Mouse (Mus musculus) liver, embryonic 14.5 days (tissue): Measurements from ENCODE around the gene Olfr553. TPM values are rescaled to one million over a fixed set of nuclear protein-coding genes. Genes with fewer than 3 reads are reported as not detected.

Source experiments
- ATAC-seq: fragments of 200-750 bp; cut with Nextera tagmentation; 2 replicates; pipeline ENCODE4 v1.8.0; 2017; ENCODE audit warnings: moderate number of reproducible peaks, mild to moderate bottlenecking, moderate library complexity; ENCODE audit not compliant: insufficient read depth
- DNase-seq, 3 experiments: peaks; one replicate each; pipeline ENCODE4 v3.0.0-alpha.2; 2012 to 2013; ENCODE audit warnings: low read depth in 3 of 3, low spot score in 3 of 3
- H3K27ac ChIP-seq: fragments of 300-500 bp; sonication (generic); 2 replicates; pipeline ENCODE4 v1.5.1; 2014; ENCODE audit warnings: moderate library complexity, mild to moderate bottlenecking, control low read depth, inconsistent platforms
- H3K27me3 ChIP-seq: fragments of 300-500 bp; sonication (generic); 2 replicates; pipeline ENCODE4 v1.6.1; 2014; ENCODE audit warnings: mild to moderate bottlenecking, low read length, moderate library complexity; ENCODE audit not compliant: control insufficient read depth, insufficient read depth
- H3K36me3 ChIP-seq: fragments of 300-500 bp; sonication (generic); replicated peaks from 2 replicates; pipeline ENCODE4 v1.6.1; 2014; ENCODE audit warnings: low read depth; ENCODE audit not compliant: control insufficient read depth, insufficient read depth
- H3K4me1 ChIP-seq, 2 experiments: fragments of 200-500 bp in 1 of 2; fragments of 300-500 bp in 1 of 2; sonication (generic) in 1 of 2; replicated peaks; 2 replicates each; pipeline ENCODE4 v1.6.1; 2012 to 2014; ENCODE audit warnings: antibody characterized with exemption in 1 of 2, inconsistent platforms in 1 of 2, low read length in 1 of 2; ENCODE audit not compliant: control insufficient read depth in 2 of 2, insufficient read depth in 2 of 2
- H3K4me2 ChIP-seq: fragments of 300-500 bp; sonication (generic); 2 replicates; pipeline ENCODE4 v1.6.1; 2014; ENCODE audit warnings: low read depth, mild to moderate bottlenecking, control low read depth, moderate library complexity
- H3K4me3 ChIP-seq, 2 experiments: fragments of 200-500 bp in 1 of 2; fragments of 300-500 bp in 1 of 2; sonication (generic) in 1 of 2; 2 replicates each; pipeline ENCODE4 v1.5.1; 2012 to 2014; ENCODE audit warnings: low read depth in 2 of 2, low read length in 2 of 2, mild to moderate bottlenecking in 2 of 2, control low read depth in 1 of 2, inconsistent platforms in 1 of 2, moderate library complexity in 1 of 2; ENCODE audit not compliant: insufficient read depth in 1 of 2
- H3K9ac ChIP-seq: fragments of 300-500 bp; sonication (generic); replicated peaks from 2 replicates; pipeline ENCODE4 v1.6.1; 2014; ENCODE audit warnings: mild to moderate bottlenecking, control low read depth, moderate library complexity
- H3K9me3 ChIP-seq: fragments of 300-500 bp; sonication (generic); 2 replicates; pipeline ENCODE4 v1.6.1; 2016; ENCODE audit warnings: low read length, mixed read lengths; ENCODE audit not compliant: control insufficient read depth
- CTCF ChIP-seq: IDR thresholded peaks from 2 replicates; pipeline ENCODE4 v1.5.1; 2016; ENCODE audit warnings: antibody characterized with exemption, low read depth, control low read depth
- EP300 ChIP-seq: IDR thresholded peaks from 2 replicates; pipeline ENCODE4 v1.6.1; 2016; ENCODE audit warnings: antibody characterized with exemption, low read depth
- WGBS: fragments of 180-500 bp; shearing (Covaris S2); extraction: QIAGEN DNeasy Blood & Tissue Kit; methylation state at CpG from one replicate; pipeline ENCODE4 v1.1.7; 2014; ENCODE audit not compliant: insufficient replicate concordance; 5-methylcytosine and 5-hydroxymethylcytosine counted together
- polyA plus RNA-seq, 2 experiments: library from polyadenylated mRNA; depleted of rRNA in 1 of 2; stranded (reverse) in 1 of 2; unstranded in 1 of 2; fragments of >200 nt; fragmentation: Nextera tagmentation in 1 of 2; extraction: Ambion mirVana in 1 of 2; gene quantifications; 2 replicates each; pipeline versions ENCODE4 v1.2.1 to v1.2.3; 2012 to 2014

Olfr553 gene
- polyA plus RNA-seq, 2 experiments = not detected

GRCm38 (mm10) chr7:102564999-102565997 is 52.7 kb downstream of the Olfr553 start, which contains the start of gene Trim21:
TSS of gene Trim21 (minus strand) at chr7:102565486.
- Histone ChIP-seq H3K4me2 (peak within 1 kb of the TSS; percentile 91), H3K9me3 (no peaks in the 10 kb centered on the region), H3K4me3 (peak within 1 kb of the TSS; percentile 83 to 90), H3K4me1 (peaks cover 0 to 6% of the 10 kb centered on the region in 2 experiments; a peak in 3 of 4 replicates), H3K36me3 (no peaks in the 10 kb centered on the region), H3K27me3 (no peaks in the 10 kb centered on the region), H3K9ac (peak within 1 kb of the TSS; percentile 84), H3K27ac (peak within 1 kb of the TSS; percentile 20; the same call in 1 of the 2 replicates)
- ATAC-seq = peak; percentile 99
- WGBS = 5% methylated on average over 10 of the region's 10 CpGs
- TF ChIP-seq EP300 (no peak), CTCF (no peak)
- DNase-seq = peak; percentile 76 to 83 (median 81)

Other genes with a start within 250 kb of the Olfr553 start
- gene Rrm1, start 176.5 kb downstream of the Olfr553 start, polyA plus RNA-seq (2012; rRNA removed) = 67.5 and 107 TPM in 2 replicates
- gene Rrm1, start 176.5 kb downstream of the Olfr553 start, polyA plus RNA-seq (2014; fragmentation: Nextera tagmentation; extraction: Ambion mirVana) = 185 and 196 TPM in 2 replicates
- gene Olfr543, start 136.5 kb downstream of the Olfr553 start, polyA plus RNA-seq (2012; rRNA removed) = not detected in 2 replicates
- gene Olfr543, start 136.5 kb downstream of the Olfr553 start, polyA plus RNA-seq (2014; fragmentation: Nextera tagmentation; extraction: Ambion mirVana) = 0.37 and 0.39 TPM in 2 replicates
- not detected in 2 replicates for gene Olfr544, start 129.9 kb downstream of the Olfr553 start, polyA plus RNA-seq (2012; rRNA removed)
- gene Olfr544, start 129.9 kb downstream of the Olfr553 start, polyA plus RNA-seq (2014; fragmentation: Nextera tagmentation; extraction: Ambion mirVana) = 0.04 and 0.17 TPM in 2 replicates
- not detected in 2 replicates for gene Olfr545, start 118.6 kb downstream of the Olfr553 start, polyA plus RNA-seq (2012; rRNA removed)
- not detected in 2 replicates for gene Olfr545, start 118.6 kb downstream of the Olfr553 start, polyA plus RNA-seq (2014; fragmentation: Nextera tagmentation; extraction: Ambion mirVana)
- gene Olfr547, start 83.5 kb downstream of the Olfr553 start, polyA plus RNA-seq (2012; rRNA removed) = not detected in 2 replicates
- gene Olfr547, start 83.5 kb downstream of the Olfr553 start, polyA plus RNA-seq (2014; fragmentation: Nextera tagmentation; extraction: Ambion mirVana) = not detected in 2 replicates
- not detected in 2 replicates for gene Olfr548-ps1, start 77.3 kb downstream of the Olfr553 start, polyA plus RNA-seq (2012; rRNA removed)
- gene Olfr548-ps1, start 77.3 kb downstream of the Olfr553 start, polyA plus RNA-seq (2014; fragmentation: Nextera tagmentation; extraction: Ambion mirVana) = not detected in 2 replicates
- gene Olfr549, start 68.3 kb downstream of the Olfr553 start, polyA plus RNA-seq (2012; rRNA removed) = not detected in 2 replicates
- gene Olfr549, start 68.3 kb downstream of the Olfr553 start, polyA plus RNA-seq (2014; fragmentation: Nextera tagmentation; extraction: Ambion mirVana) = not detected in 2 replicates
- gene Trim21, start 52.7 kb downstream of the Olfr553 start, polyA plus RNA-seq (2012; rRNA removed) = 2.0 and 3.0 TPM in 2 replicates
- gene Trim21, start 52.7 kb downstream of the Olfr553 start, polyA plus RNA-seq (2014; fragmentation: Nextera tagmentation; extraction: Ambion mirVana) = 0.45 and 0.58 TPM in 2 replicates
- gene Olfr550, start 46.8 kb downstream of the Olfr553 start, polyA plus RNA-seq (2012; rRNA removed) = not detected in 2 replicates
- not detected in 2 replicates for gene Olfr550, start 46.8 kb downstream of the Olfr553 start, polyA plus RNA-seq (2014; fragmentation: Nextera tagmentation; extraction: Ambion mirVana)
- gene Olfr551, start 26.3 kb downstream of the Olfr553 start, polyA plus RNA-seq (2012; rRNA removed) = not detected in 2 replicates
- not detected in 2 replicates for gene Olfr551, start 26.3 kb downstream of the Olfr553 start, polyA plus RNA-seq (2014; fragmentation: Nextera tagmentation; extraction: Ambion mirVana)
- not detected in 2 replicates for gene Olfr552, start 20.4 kb downstream of the Olfr553 start, polyA plus RNA-seq (2012; rRNA removed)
- gene Olfr552, start 20.4 kb downstream of the Olfr553 start, polyA plus RNA-seq (2014; fragmentation: Nextera tagmentation; extraction: Ambion mirVana) = not detected in 2 replicates
- gene Olfr554, start 20.2 kb upstream of the Olfr553 start, polyA plus RNA-seq (2012; rRNA removed) = not detected in 2 replicates
- gene Olfr554, start 20.2 kb upstream of the Olfr553 start, polyA plus RNA-seq (2014; fragmentation: Nextera tagmentation; extraction: Ambion mirVana) = not detected in 2 replicates
- not detected in 2 replicates for gene Olfr555, start 40.6 kb upstream of the Olfr553 start, polyA plus RNA-seq (2012; rRNA removed)
- not detected in 2 replicates for gene Olfr555, start 40.6 kb upstream of the Olfr553 start, polyA plus RNA-seq (2014; fragmentation: Nextera tagmentation; extraction: Ambion mirVana)
- not detected in 2 replicates for gene Olfr556, start 46.7 kb upstream of the Olfr553 start, polyA plus RNA-seq (2012; rRNA removed)
- gene Olfr556, start 46.7 kb upstream of the Olfr553 start, polyA plus RNA-seq (2014; fragmentation: Nextera tagmentation; extraction: Ambion mirVana) = not detected in 2 replicates
- gene Trim68, start 69.1 kb upstream of the Olfr553 start, polyA plus RNA-seq (2012; rRNA removed) = 1.8 and 2.3 TPM in 2 replicates
- gene Trim68, start 69.1 kb upstream of the Olfr553 start, polyA plus RNA-seq (2014; fragmentation: Nextera tagmentation; extraction: Ambion mirVana) = 0.86 and 1.3 TPM in 2 replicates
- not detected in 2 replicates for gene Olfr557, start 77.7 kb upstream of the Olfr553 start, polyA plus RNA-seq (2012; rRNA removed)
- not detected in 2 replicates for gene Olfr557, start 77.7 kb upstream of the Olfr553 start, polyA plus RNA-seq (2014; fragmentation: Nextera tagmentation; extraction: Ambion mirVana)
- not detected in 2 replicates for gene Olfr558, start 84.0 kb upstream of the Olfr553 start, polyA plus RNA-seq (2012; rRNA removed)
- gene Olfr558, start 84.0 kb upstream of the Olfr553 start, polyA plus RNA-seq (2014; fragmentation: Nextera tagmentation; extraction: Ambion mirVana) = not detected in 2 replicates
- gene Olfr33, start 100.9 kb upstream of the Olfr553 start, polyA plus RNA-seq (2012; rRNA removed) = not detected in 2 replicates
- not detected in 2 replicates for gene Olfr33, start 100.9 kb upstream of the Olfr553 start, polyA plus RNA-seq (2014; fragmentation: Nextera tagmentation; extraction: Ambion mirVana)
- not detected in 2 replicates for gene Olfr559, start 109.3 kb upstream of the Olfr553 start, polyA plus RNA-seq (2012; rRNA removed)
- not detected in 2 replicates for gene Olfr559, start 109.3 kb upstream of the Olfr553 start, polyA plus RNA-seq (2014; fragmentation: Nextera tagmentation; extraction: Ambion mirVana)
- gene Olfr560, start 141.1 kb upstream of the Olfr553 start, polyA plus RNA-seq (2012; rRNA removed) = not detected in 2 replicates
- not detected in 2 replicates for gene Olfr560, start 141.1 kb upstream of the Olfr553 start, polyA plus RNA-seq (2014; fragmentation: Nextera tagmentation; extraction: Ambion mirVana)
- gene Olfr78, start 141.3 kb upstream of the Olfr553 start, polyA plus RNA-seq (2012; rRNA removed) = 0.02 TPM in 2 replicates
- not detected in 2 replicates for gene Olfr78, start 141.3 kb upstream of the Olfr553 start, polyA plus RNA-seq (2014; fragmentation: Nextera tagmentation; extraction: Ambion mirVana)
- not detected in 2 replicates for gene Olfr561, start 153.0 kb upstream of the Olfr553 start, polyA plus RNA-seq (2012; rRNA removed)
- not detected in 2 replicates for gene Olfr561, start 153.0 kb upstream of the Olfr553 start, polyA plus RNA-seq (2014; fragmentation: Nextera tagmentation; extraction: Ambion mirVana)
- not detected in 2 replicates for gene Olfr564, start 185.3 kb upstream of the Olfr553 start, polyA plus RNA-seq (2012; rRNA removed)
- not detected in 2 replicates for gene Olfr564, start 185.3 kb upstream of the Olfr553 start, polyA plus RNA-seq (2014; fragmentation: Nextera tagmentation; extraction: Ambion mirVana)
- not detected in 2 replicates for gene Olfr566, start 240.5 kb upstream of the Olfr553 start, polyA plus RNA-seq (2012; rRNA removed)
- gene Olfr566, start 240.5 kb upstream of the Olfr553 start, polyA plus RNA-seq (2014; fragmentation: Nextera tagmentation; extraction: Ambion mirVana) = not detected in 2 replicates